Mouse (Mus musculus) megakaryocyte progenitor cell, adult 5-6 weeks (primary cell): ENCODE measurements at regions not wholly inside any gene's neighbourhood (a gene's known extent, or its start where the extent isn't known, plus 50 kb on each side); places are given as distances from the start of the nearest gene placed in this dataset.

ENCODE experiments used
- ATAC-seq: replicated peaks from 2 replicates; pipeline ENCODE4 v1.8.0; 2016; ENCODE audit warnings: mild to moderate bottlenecking, moderate TSS enrichment, inconsistent platforms; ENCODE audit not compliant: poor library complexity

DNA sequence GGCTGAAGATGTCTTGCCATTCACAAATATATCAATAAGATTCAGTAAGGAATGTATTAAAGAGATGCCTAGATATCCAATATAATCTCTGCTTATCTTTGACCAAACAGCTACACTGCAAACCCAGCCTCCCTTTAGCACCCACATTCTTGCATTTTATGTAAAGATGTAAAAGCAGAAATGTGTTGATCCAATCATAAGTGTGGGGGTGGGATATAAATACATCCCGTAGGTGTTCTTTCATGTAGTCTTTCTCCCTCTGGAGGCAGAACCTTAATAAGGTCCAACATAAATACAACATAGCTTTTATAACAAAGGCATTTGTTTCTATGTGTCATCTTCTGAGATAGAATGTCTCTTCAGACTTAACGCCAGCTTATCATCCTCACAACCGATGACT, 637.1 kb upstream of the Flrt2 start:
- no peak for ATAC-seq

DNA sequence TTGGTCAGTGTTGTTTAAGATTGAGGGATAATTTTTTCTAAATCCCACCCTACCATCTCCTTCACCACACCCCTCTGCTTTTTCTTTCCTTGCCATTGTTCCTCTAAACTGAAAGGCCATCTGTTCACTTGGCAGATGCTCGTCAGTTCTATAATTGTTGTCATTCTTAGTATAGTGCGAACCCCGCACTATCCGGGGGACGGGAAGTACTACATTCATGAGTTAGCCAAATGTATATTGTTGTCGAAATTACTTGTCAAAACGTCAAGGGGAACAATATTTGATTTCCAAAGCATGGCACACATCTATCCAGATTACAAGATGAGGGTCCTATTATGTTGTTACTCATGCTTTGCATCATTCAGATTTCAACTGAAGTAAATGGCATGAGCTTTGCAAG, 635.1 kb upstream of the Flrt2 start:
- ATAC-seq = no peak

GRCm38 (mm10) chr12:95059396-95059795, 632.6 kb upstream of the Flrt2 start:
- no peak for ATAC-seq

DNA sequence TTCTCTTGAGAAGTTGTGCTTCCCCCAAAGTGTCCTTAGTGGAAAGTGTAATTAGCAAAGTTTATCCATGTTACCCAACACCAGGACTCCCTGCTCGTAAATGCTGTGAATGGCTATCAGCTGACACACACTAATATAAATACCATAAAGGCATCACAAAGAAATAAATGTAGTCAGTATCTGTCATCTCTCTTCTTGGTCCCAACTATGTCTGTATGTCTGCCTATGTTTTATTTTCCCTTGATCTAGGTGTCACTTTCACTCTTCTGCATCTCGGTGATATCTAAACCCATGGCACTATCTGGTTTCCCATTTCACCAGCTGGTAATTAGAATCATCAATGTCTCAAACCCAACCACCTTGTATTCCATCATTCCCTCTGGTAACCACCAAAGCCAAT, 619.7 kb upstream of the Flrt2 start:
- no peak for ATAC-seq

DNA sequence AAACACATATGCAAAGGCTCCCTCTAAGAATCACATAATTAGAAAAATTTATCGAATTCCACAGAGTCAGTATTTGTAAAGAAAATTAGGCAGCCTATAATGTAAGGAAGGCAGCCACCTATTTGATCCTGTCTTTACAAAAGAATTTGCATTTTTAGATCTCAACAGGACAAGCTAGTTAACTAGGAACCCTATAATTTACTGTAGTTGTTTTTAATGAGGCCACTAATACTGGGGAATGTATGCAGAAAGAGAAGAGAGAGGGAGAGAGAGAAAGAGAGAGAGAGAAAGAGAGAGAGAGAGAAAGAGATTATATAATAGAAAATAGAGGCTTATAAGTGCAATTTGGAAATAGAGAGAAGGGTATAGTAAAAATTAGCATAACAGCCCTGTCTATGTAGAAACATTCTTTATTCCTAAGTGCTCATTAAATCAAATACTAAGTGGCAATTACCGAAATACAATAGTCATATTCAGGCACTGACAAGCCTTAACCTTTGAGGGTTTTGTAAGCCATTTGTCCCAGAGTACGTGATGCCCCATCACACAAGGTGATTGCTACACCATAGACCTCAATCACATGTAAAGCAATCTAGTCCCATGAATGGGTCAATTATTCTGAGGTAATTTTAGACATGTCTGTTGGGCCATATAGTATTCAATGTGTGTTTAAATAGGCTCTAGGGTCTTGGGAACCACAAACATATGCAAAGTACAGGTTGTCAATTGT, 572.6 kb upstream of the Flrt2 start:
- no peak for ATAC-seq

GRCm38 (mm10) chr12:95132804-95133203, 559.2 kb upstream of the Flrt2 start:
- no peak for ATAC-seq

DNA sequence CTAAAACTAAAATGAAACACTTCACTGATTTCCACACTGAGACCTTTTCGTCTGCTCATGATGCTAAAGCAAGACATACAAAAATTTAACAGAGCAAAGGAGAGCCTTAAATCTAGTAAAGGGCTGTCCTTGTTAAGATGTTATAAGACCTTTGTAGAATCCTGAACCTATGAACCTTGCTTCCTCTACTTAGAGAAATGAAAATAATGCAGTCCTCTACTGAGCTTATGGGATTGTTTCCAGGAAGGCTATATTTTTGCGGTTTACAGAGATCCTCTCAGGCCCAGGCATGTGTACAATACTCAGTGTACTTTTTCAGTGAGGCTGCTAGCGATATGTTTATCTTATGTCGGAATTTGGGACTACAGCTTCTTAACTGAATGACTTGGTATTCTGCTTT, 558.5 kb upstream of the Flrt2 start:
- no peak for ATAC-seq

DNA sequence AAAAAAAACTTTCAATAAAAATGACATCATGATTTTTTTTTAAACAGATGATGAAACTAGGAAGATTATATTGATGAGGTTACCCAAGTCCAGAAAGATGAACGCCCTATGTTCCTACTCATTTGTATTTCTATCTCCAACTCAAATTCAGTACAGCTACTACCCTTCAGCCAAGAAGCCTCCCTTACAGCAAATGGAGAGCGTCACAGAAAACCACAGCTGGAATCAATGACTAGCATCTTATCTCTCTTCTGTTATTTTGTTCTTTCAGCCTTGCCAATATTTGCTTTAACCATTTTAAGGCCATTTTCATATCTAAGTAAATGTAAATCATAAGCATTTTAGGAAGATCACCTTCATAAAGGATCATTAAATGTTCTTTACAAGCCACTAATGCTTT, 553.9 kb upstream of the Flrt2 start:
- ATAC-seq = no peak

DNA sequence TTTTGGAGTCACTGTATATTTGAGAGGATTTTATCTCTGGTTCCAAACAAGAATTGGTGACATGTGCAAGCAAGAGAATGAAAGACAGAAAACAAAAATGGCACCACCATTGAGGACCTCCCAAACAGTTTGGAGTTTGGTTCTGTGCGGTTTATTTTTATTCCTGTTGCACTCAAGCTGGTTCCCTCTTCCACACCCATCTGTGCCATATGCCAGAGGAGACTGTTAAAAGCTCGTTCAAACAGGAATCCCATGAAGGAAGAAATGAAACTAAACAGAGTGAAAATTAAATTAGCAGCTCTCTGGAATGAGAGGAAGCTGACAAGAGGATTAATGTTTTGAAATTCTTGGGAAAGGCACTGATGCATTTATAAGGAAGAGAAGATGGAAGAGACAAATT, 521.0 kb upstream of the Flrt2 start:
- ATAC-seq = no peak

- ATAC-seq = no peak
Measured at GRCm38 (mm10) chr12:95173810-95174402, 518.1 kb upstream of the Flrt2 start.

DNA sequence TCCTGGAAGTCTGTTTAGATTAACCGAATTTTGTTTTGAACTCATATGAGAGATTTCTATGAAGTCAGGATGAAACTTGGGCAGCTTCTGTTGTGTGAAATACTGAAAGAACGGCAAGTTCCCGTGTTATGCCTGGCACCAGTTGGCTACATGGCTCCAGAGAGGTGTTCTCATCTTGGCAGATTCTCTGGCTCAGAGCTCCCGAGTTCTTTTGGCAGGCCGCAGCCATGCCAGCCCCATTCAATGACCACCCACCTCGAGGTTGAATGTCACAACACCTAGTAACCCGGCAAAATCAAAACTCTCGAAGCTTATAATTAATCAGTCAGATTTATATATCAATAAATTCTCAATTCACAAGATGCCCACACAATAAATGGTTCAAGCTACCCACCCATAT, 489.5 kb upstream of the Flrt2 start:
- no peak for ATAC-seq

GRCm38 (mm10) chr12:95205081-95205480, 486.9 kb upstream of the Flrt2 start:
- ATAC-seq = no peak

- ATAC-seq = no peak
Measured at GRCm38 (mm10) chr12:95239158-95239779, 452.8 kb upstream of the Flrt2 start.

GRCm38 (mm10) chr12:95267187-95267586, 424.8 kb upstream of the Flrt2 start:
- ATAC-seq = no peak

GRCm38 (mm10) chr12:95305386-95305785, 386.6 kb upstream of the Flrt2 start:
- no peak for ATAC-seq

GRCm38 (mm10) chr12:95315151-95315750, 376.8 kb upstream of the Flrt2 start:
- ATAC-seq = no peak

DNA sequence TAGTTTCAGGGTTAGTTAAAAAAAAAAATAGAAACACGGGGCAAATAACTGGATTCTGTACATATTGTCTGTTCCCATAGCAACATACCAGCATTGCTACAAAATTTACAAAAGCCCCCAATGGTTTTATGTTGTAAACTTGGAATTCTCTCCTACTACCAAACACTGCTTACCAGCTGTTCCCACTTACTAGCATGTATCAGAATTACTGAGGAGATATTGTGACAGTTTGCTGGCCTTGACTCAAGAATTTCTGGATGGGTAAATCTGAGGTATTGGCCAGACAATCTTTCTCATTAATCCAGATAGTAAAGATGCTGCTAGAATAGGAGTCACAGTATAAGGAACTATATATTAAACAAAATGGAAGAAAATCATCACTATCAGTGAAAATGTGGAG, 375.2 kb upstream of the Flrt2 start:
- no peak for ATAC-seq

DNA sequence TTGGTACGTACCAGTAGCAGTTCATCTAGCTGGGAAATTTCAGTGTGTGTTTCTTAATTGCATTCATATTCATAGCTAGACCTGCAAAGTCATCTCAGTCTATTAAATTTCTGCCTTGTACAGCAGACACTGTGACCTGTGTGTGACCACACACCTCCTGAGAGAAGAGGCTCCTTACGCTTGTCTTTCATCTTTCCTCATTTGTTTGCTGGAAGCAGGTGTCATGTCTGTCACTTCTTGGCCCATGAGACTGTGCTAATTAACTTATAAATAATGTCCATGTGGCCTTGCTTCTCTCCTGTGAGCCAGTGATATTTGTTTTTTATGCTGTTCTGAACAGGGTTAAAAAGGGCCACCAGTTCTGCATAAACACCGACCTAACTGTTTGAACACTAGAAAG, 370.3 kb upstream of the Flrt2 start:
- no peak for ATAC-seq

DNA sequence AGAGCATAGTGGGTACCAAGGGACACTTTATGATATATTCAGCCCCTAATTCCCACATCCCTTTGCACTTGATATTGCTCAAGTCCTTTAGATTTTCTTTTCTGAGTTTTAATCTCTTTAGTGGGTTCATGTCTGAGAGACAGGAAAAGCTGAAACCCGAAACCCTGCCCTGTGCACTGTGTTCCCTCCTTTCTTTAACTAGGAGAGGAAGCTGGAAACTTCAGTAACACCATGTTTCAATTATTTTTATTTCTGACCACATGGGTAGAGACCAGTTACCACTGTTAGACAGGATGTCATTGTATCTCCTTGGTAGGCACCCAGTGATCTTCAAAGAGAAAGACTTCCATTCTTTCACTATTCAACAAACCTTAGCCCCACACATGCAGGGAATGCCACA, 362.4 kb upstream of the Flrt2 start:
- ATAC-seq = no peak

- ATAC-seq = no peak
Measured at GRCm38 (mm10) chr12:95347786-95348185, 344.2 kb upstream of the Flrt2 start.

GRCm38 (mm10) chr12:95355151-95355550, 336.9 kb upstream of the Flrt2 start:
- ATAC-seq = no peak
